Mouse (Mus musculus): Measurements from ENCODE around the gene Foxp2.

DNA sequence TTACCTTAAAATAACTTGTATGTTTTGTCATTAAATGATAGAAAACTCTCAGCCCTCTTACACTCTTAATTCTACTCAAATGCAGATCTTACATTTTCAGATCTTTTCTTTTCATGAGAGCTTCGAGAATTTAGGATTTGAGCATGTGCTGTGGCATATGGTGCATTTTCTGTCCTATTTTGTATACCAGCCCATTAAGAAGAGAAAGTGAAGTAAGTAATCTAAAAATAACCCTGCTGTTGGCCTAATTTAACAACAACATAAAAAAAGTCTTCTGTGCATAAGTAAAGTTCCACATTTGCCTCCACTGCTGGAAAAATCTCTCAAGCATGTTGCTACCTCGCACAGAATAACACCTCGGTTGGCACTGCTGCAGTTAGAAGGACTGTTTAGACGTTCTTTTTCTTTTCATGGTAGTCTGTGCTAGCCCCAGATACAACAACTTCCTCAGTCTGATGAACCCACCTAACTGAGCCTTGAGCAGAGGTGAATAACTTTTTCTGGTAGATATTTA, 23.9 kb downstream of the Foxp2 start:
- no peak for TF ChIP-seq CTCF (IDR thresholded peaks at IDR 0.05; ENCODE audit: low read depth, low read length)
- no peak for TF ChIP-seq POLR2A (IDR thresholded peaks at IDR 0.05; ENCODE audit: borderline replicate concordance, low read depth, low read length)
